Mouse (Mus musculus): ENCODE data around the gene Kif18b.

Kif18b gene

GRCm38 (mm10) chr11:102924557-102925350 lies at the start of gene Kif18b:
Gene Kif18b (minus strand): TSS chr11:102925124.
- DNase-seq (ENCODE audit: low spot score) = peak; percentile 92

- DNase-seq (ENCODE audit: low spot score) = no peak
Observed at GRCm38 (mm10) chr11:102972326-102972725, 47.4 kb upstream of the Kif18b start.

- no peak for DNase-seq (ENCODE audit: low spot score)
Observed at GRCm38 (mm10) chr11:102971604-102972003, 46.7 kb upstream of the Kif18b start.

GRCm38 (mm10) chr11:102964547-102965091 lies 39.7 kb upstream of the Kif18b start:
- no peak for DNase-seq (ENCODE audit: low spot score)

- no peak for DNase-seq (ENCODE audit: low spot score)
Observed at GRCm38 (mm10) chr11:102963855-102964546, 39.1 kb upstream of the Kif18b start.

- no peak for DNase-seq (ENCODE audit: low spot score)
Observed at GRCm38 (mm10) chr11:102963246-102963854, 38.4 kb upstream of the Kif18b start.

GRCm38 (mm10) chr11:102962861-102963245 lies 37.9 kb upstream of the Kif18b start:
- no peak for DNase-seq (ENCODE audit: low spot score)

- no peak for DNase-seq (ENCODE audit: low spot score)
Observed at GRCm38 (mm10) chr11:102961082-102961481, 36.2 kb upstream of the Kif18b start.

GRCm38 (mm10) chr11:102958870-102959269 lies 33.9 kb upstream of the Kif18b start:
- no peak for DNase-seq (ENCODE audit: low spot score)

GRCm38 (mm10) chr11:102958431-102958830 lies 33.5 kb upstream of the Kif18b start:
- DNase-seq (ENCODE audit: low spot score) = no peak

- no peak for DNase-seq (ENCODE audit: low spot score)
Observed at GRCm38 (mm10) chr11:102957692-102958091, 32.8 kb upstream of the Kif18b start.

GRCm38 (mm10) chr11:102956962-102957614 lies 32.2 kb upstream of the Kif18b start:
- no peak for DNase-seq (ENCODE audit: low spot score)

- no peak for DNase-seq (ENCODE audit: low spot score)
Observed at GRCm38 (mm10) chr11:102952922-102953321, 28.0 kb upstream of the Kif18b start.

- peak; percentile 38 for DNase-seq (ENCODE audit: low spot score)
Observed at GRCm38 (mm10) chr11:102948043-102948961, 23.4 kb upstream of the Kif18b start.

GRCm38 (mm10) chr11:102946992-102947343 lies 22.0 kb upstream of the Kif18b start:
- DNase-seq (ENCODE audit: low spot score) = no peak

GRCm38 (mm10) chr11:102946265-102946991 lies 21.5 kb upstream of the Kif18b start, which contains the start of gene C1ql1:
Gene C1ql1 (minus strand): TSS chr11:102946688.
- DNase-seq (ENCODE audit: low spot score) = peak; percentile 89

- no peak for DNase-seq (ENCODE audit: low spot score)
Observed at GRCm38 (mm10) chr11:102945306-102946264, 20.7 kb upstream of the Kif18b start.

GRCm38 (mm10) chr11:102941236-102941635 lies 16.3 kb upstream of the Kif18b start:
- no peak for DNase-seq (ENCODE audit: low spot score)

- DNase-seq (ENCODE audit: low spot score) = no peak
Observed at GRCm38 (mm10) chr11:102939024-102939675, 14.2 kb upstream of the Kif18b start.

Measured in ovary, postnatal 36 days (tissue).